Mouse (Mus musculus): ENCODE results near the gene Top2a. TPM values are rescaled to one million over a fixed set of nuclear protein-coding genes. Genes with fewer than 3 reads are reported as not detected.
A peak's percentile ranks its signal among the peaks of the same experiment; 100 is the strongest.

Gene Top2a
- polyA plus RNA-seq, 1 experiment = 59.2 TPM

DNA sequence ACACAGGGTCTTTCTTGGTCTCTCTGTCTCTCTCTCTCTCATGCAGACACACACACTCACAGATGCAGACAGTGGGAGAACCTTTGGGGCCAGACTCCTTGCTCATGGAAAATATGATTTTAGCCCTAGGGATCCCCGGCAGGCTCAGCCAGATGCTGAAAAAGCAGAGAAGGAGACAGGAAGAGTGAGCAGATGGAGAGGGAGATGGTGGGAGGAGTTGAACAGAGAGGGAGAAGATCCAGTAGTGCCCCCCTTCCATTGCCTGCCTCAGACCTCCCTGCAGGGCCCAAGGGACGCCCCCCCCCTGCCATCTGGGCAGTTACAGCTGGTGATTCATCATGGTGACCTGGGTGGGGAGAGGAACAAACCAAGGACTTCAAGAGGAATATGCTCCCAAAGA, 23.7 kb upstream of the Top2a start:
- WGBS = 92% methylated on average over 2 of the region's 2 CpGs
- Histone ChIP-seq H3K36me3 (ENCODE audit: control insufficient read depth, insufficient read depth, low read length) (no peaks in the 10 kb centered on the region), H3K4me1 (replicated peaks; ENCODE audit: control insufficient read depth, insufficient read depth, low read length) (peaks cover 6% of the 10 kb centered on the region), H3K4me3 (ENCODE audit: control insufficient read depth, insufficient read depth, low read length) (no peak overlapping the region), H3K27ac (ENCODE audit: control insufficient read depth, insufficient read depth, low read length) (no peak overlapping the region), H3K27me3 (ENCODE audit: control insufficient read depth, insufficient read depth, low read length) (no peaks in the 10 kb centered on the region; the same call in 1 of the 2 replicates)
- TF ChIP-seq CTCF (IDR thresholded peaks at IDR 0.05; ENCODE audit: borderline replicate concordance, control insufficient read depth, extremely low read depth, insufficient read depth, low read length, poor library complexity) (no peak), POLR2A (IDR thresholded peaks at IDR 0.05; ENCODE audit: control insufficient read depth, extremely low read depth, insufficient read depth, low read length, poor library complexity) (no peak)
- no peak for DNase-seq

- 97% methylated on average over 5 of the region's 5 CpGs for WGBS
- Histone ChIP-seq H3K4me3 (ENCODE audit: control insufficient read depth, insufficient read depth, low read length) (no peak overlapping the region), H3K4me1 (replicated peaks; ENCODE audit: control insufficient read depth, insufficient read depth, low read length) (peaks cover 11% of the 10 kb centered on the region), H3K27me3 (ENCODE audit: control insufficient read depth, insufficient read depth, low read length) (peaks cover under 1% of the 10 kb centered on the region; the same call in 1 of the 2 replicates), H3K27ac (ENCODE audit: control insufficient read depth, insufficient read depth, low read length) (no peak overlapping the region), H3K36me3 (ENCODE audit: control insufficient read depth, insufficient read depth, low read length) (no peaks in the 10 kb centered on the region)
- TF ChIP-seq POLR2A (IDR thresholded peaks at IDR 0.05; ENCODE audit: control insufficient read depth, extremely low read depth, insufficient read depth, low read length, poor library complexity) = no peak
- no peak for TF ChIP-seq CTCF (IDR thresholded peaks at IDR 0.05; ENCODE audit: borderline replicate concordance, control insufficient read depth, extremely low read depth, insufficient read depth, low read length, poor library complexity)
- DNase-seq = no peak
These were observed 23.1 kb upstream of the Top2a start for GRCm38 (mm10) chr11:99047120-99047519.

DNA sequence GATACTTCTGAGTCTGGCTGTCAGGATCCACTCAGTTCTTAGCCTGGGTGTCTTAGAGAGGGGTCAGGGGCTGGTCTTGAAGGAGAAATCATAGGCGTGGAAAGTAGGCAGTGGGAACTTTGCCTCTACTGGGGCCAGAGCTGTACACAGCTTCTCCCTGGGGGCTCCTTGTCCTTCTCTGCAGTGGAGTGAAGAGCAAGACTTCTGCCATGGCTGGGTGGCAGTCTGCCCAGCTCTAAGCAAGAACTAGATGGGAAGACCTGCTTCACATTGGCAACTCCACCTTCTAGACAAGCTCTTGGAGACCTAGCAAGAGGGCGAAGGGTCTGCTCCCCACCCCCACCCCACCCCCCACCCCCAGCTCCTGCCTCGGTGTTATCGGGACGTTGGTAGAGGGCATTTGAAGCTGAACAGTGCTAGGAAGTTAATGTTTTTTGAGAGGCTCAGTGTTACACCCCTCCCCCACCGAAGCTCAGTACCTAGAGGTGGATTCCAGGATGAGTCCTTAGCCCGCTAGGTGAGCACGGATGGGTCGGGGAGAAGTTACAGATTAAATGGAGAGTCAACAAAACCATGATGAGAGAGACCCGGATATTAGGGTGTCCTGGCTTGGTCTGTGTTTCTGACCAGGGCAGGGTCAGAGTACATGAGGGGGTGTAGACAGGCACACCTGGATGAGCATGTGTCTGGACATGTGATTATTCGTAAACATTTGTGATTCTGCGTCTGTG, 21.3 kb upstream of the Top2a start:
- Histone ChIP-seq H3K27ac (ENCODE audit: control insufficient read depth, insufficient read depth, low read length) (no peak overlapping the region), H3K4me1 (replicated peaks; ENCODE audit: control insufficient read depth, insufficient read depth, low read length) (peaks cover 26% of the 10 kb centered on the region)
- no peak for DNase-seq

DNA sequence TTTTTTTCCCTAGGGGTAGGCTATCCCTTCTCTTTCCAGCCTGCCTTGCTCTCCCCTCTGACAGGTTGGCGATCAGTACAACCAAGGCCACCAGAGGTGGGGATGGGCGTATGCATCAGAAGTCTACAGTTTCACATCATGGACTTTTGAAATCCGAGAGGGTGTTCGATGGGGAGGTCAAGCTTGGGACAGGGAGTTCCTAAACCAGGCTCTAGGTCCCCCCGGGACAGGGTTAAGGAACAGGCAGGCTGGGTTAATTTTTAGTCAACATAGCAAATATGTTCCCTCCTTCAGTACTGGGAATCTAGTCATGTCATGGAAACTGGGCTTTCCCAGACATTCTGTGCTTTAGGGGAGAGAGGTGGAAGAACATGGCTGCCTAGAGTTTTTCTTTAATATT, 20.3 kb upstream of the Top2a start:
- Histone ChIP-seq H3K36me3 (ENCODE audit: control insufficient read depth, insufficient read depth, low read length) (no peaks in the 10 kb centered on the region), H3K4me1 (replicated peaks; ENCODE audit: control insufficient read depth, insufficient read depth, low read length) (peaks cover 31% of the 10 kb centered on the region), H3K27ac (ENCODE audit: control insufficient read depth, insufficient read depth, low read length) (no peak overlapping the region), H3K27me3 (ENCODE audit: control insufficient read depth, insufficient read depth, low read length) (peaks cover 18% of the 10 kb centered on the region; the same call in 1 of the 2 replicates), H3K4me3 (ENCODE audit: control insufficient read depth, insufficient read depth, low read length) (no peak overlapping the region)
- DNase-seq = no peak
- TF ChIP-seq CTCF (IDR thresholded peaks at IDR 0.05; ENCODE audit: borderline replicate concordance, control insufficient read depth, extremely low read depth, insufficient read depth, low read length, poor library complexity) = no peak
- WGBS = 89% methylated on average over 5 of the region's 5 CpGs

More for the DNA sequence above, 21.3 kb upstream of the Top2a start:
- Histone ChIP-seq H3K4me3 (ENCODE audit: control insufficient read depth, insufficient read depth, low read length) (no peak overlapping the region), H3K36me3 (ENCODE audit: control insufficient read depth, insufficient read depth, low read length) (no peaks in the 10 kb centered on the region), H3K27me3 (ENCODE audit: control insufficient read depth, insufficient read depth, low read length) (peaks cover 18% of the 10 kb centered on the region; the same call in 1 of the 2 replicates)
- 94% methylated on average over 12 of the region's 12 CpGs for WGBS
- TF ChIP-seq POLR2A (IDR thresholded peaks at IDR 0.05; ENCODE audit: control insufficient read depth, extremely low read depth, insufficient read depth, low read length, poor library complexity) (no peak), CTCF (IDR thresholded peaks at IDR 0.05; ENCODE audit: borderline replicate concordance, control insufficient read depth, extremely low read depth, insufficient read depth, low read length, poor library complexity) (no peak)

DNA sequence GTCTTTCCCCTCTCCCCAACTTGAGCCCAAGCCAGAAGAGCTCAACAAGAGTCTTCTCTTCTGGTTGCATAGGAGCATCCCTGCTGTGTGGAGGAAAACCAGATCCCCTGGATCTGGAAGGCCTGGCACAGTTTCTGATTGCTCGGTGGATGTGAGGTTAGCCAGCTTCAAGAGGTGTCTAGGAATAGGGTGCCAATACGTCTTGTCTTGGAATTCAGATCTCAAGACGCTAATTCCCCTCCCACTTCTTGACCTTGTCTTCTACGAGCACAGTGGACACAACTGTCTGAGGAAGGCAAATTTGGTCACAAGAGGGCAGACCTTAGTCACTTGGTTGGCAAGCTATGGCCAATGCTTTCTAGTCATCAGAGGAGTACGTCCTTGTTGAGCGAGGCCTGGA, 19.6 kb upstream of the Top2a start:
- Histone ChIP-seq H3K27ac (ENCODE audit: control insufficient read depth, insufficient read depth, low read length) (no peak overlapping the region), H3K27me3 (ENCODE audit: control insufficient read depth, insufficient read depth, low read length) (peaks cover 18% of the 10 kb centered on the region; the same call in 1 of the 2 replicates), H3K36me3 (ENCODE audit: control insufficient read depth, insufficient read depth, low read length) (no peaks in the 10 kb centered on the region), H3K4me1 (replicated peaks; ENCODE audit: control insufficient read depth, insufficient read depth, low read length) (peaks cover 31% of the 10 kb centered on the region), H3K4me3 (ENCODE audit: control insufficient read depth, insufficient read depth, low read length) (no peak overlapping the region)
- TF ChIP-seq CTCF (IDR thresholded peaks at IDR 0.05; ENCODE audit: borderline replicate concordance, control insufficient read depth, extremely low read depth, insufficient read depth, low read length, poor library complexity) (no peak), POLR2A (IDR thresholded peaks at IDR 0.05; ENCODE audit: control insufficient read depth, extremely low read depth, insufficient read depth, low read length, poor library complexity) (no peak)
- 90% methylated on average over 6 of the region's 6 CpGs for WGBS
- DNase-seq = no peak

- WGBS = 3% methylated on average over 12 of the region's 12 CpGs
- H3K27ac ChIP-seq (ENCODE audit: control insufficient read depth, insufficient read depth, low read length) = no peak overlapping the region
- no peak for DNase-seq
- H3K4me3 ChIP-seq (ENCODE audit: control insufficient read depth, insufficient read depth, low read length) = peak overlapping the region; percentile 40
- H3K4me1 ChIP-seq (replicated peaks; ENCODE audit: control insufficient read depth, insufficient read depth, low read length) = peaks cover 31% of the 10 kb centered on the region
- no peaks in the 10 kb centered on the region for H3K36me3 ChIP-seq (ENCODE audit: control insufficient read depth, insufficient read depth, low read length)
- TF ChIP-seq POLR2A (IDR thresholded peaks at IDR 0.05; ENCODE audit: control insufficient read depth, extremely low read depth, insufficient read depth, low read length, poor library complexity) = no peak
- peaks cover 18% of the 10 kb centered on the region; the same call in 1 of the 2 replicates for H3K27me3 ChIP-seq (ENCODE audit: control insufficient read depth, insufficient read depth, low read length)
These were observed 18.9 kb upstream of the Top2a start for GRCm38 (mm10) chr11:99042834-99043431.
